Mouse (Mus musculus) MEL (cell line): Measurements from ENCODE around the gene Rcor1. TPM values are rescaled to one million over a fixed set of nuclear protein-coding genes. Genes with fewer than 3 reads are reported as not detected.

Source experiments
- DNase-seq: peaks from one replicate; pipeline ENCODE4 v3.0.0; 2011; ENCODE audit warnings: low read depth, low spot score
- H3K27ac ChIP-seq: 2 replicates; pipeline ENCODE4 v1.5.1; 2012; ENCODE audit warnings: low read depth, mild to moderate bottlenecking, control low read depth, low read length, moderate library complexity; ENCODE audit not compliant: control insufficient read depth
- H3K27me3 ChIP-seq, 2 experiments: fragments of 150-350 bp in 1 of 2; sonication (generic) in 1 of 2; 2 replicates each; pipeline ENCODE4 v1.6.1; 2012; ENCODE audit warnings: low read length in 2 of 2, mild to moderate bottlenecking in 2 of 2, improper control_type of control experiment in 1 of 2, moderate library complexity in 1 of 2; ENCODE audit not compliant: insufficient read depth in 2 of 2, control insufficient read depth in 1 of 2
- H3K36me3 ChIP-seq, 2 experiments: 2 replicates each; pipeline ENCODE4 v1.6.1; 2012 to 2014; ENCODE audit warnings: low read length in 2 of 2, improper control_type of control experiment in 1 of 2, inconsistent platforms in 1 of 2, mild to moderate bottlenecking in 1 of 2; ENCODE audit not compliant: insufficient read depth in 2 of 2, control insufficient read depth in 1 of 2
- H3K4me1 ChIP-seq, 2 experiments: fragments of 150-350 bp in 1 of 2; sonication (generic) in 1 of 2; 2 replicates each; pipeline ENCODE4 v1.6.1; 2012; ENCODE audit warnings: low read length in 2 of 2, improper control_type of control experiment in 1 of 2, mild to moderate bottlenecking in 1 of 2; ENCODE audit not compliant: insufficient read depth in 2 of 2, control insufficient read depth in 1 of 2
- H3K4me3 ChIP-seq, 2 experiments: fragments of 150-350 bp in 1 of 2; sonication (generic) in 1 of 2; 2 replicates each; pipeline ENCODE4 v1.5.1; 2012; ENCODE audit warnings: low read depth in 2 of 2, low read length in 2 of 2, mild to moderate bottlenecking in 2 of 2, moderate library complexity in 2 of 2, control low read depth in 1 of 2, improper control_type of control experiment in 1 of 2; ENCODE audit not compliant: control insufficient read depth in 1 of 2, insufficient read depth in 1 of 2
- H3K79me2 ChIP-seq: 2 replicates; pipeline ENCODE4 v1.6.1; 2012; ENCODE audit warnings: mild to moderate bottlenecking, low read length, moderate library complexity; ENCODE audit not compliant: control insufficient read depth, poor library complexity, insufficient read depth
- H3K9ac ChIP-seq: 2 replicates; pipeline ENCODE4 v1.6.1; 2012; ENCODE audit warnings: low read depth, mild to moderate bottlenecking, control low read depth, low read length, moderate library complexity; ENCODE audit not compliant: control insufficient read depth, poor library complexity, severe bottlenecking
- H3K9me3 ChIP-seq: fragments of 150-350 bp; sonication (generic); replicated peaks from 2 replicates; pipeline ENCODE4 v1.6.1; 2012; ENCODE audit warnings: mild to moderate bottlenecking, low read length, improper control_type of control experiment, moderate library complexity; ENCODE audit not compliant: insufficient read depth
- CHD1 ChIP-seq: IDR thresholded peaks from 2 replicates; pipeline ENCODE4 v1.6.1; 2012; ENCODE audit warnings: low read depth, mild to moderate bottlenecking, inconsistent platforms, low read length, improper control_type of control experiment
- CHD2 ChIP-seq: IDR thresholded peaks from 2 replicates; pipeline ENCODE4 v1.6.1; 2011; ENCODE audit warnings: low read length, improper control_type of control experiment
- E2F4 ChIP-seq: IDR thresholded peaks from 2 replicates; pipeline ENCODE4 v1.6.1; 2011; ENCODE audit warnings: low read depth, low read length, improper control_type of control experiment, borderline replicate concordance
- EP300 ChIP-seq, 2 experiments: IDR thresholded peaks; 2 replicates each; pipeline ENCODE4 v1.6.1; 2011; ENCODE audit warnings: improper control_type of control experiment in 2 of 2, low read length in 2 of 2, low read depth in 1 of 2, mild to moderate bottlenecking in 1 of 2
- GABPA ChIP-seq: IDR thresholded peaks from 2 replicates; pipeline ENCODE4 v1.6.1; 2012; ENCODE audit warnings: low read depth, mild to moderate bottlenecking, inconsistent platforms, low read length, improper control_type of control experiment, moderate library complexity
- MAFK ChIP-seq: IDR thresholded peaks from 2 replicates; pipeline ENCODE4 v1.6.1; 2011; ENCODE audit warnings: low read depth, mild to moderate bottlenecking, low read length, improper control_type of control experiment, borderline replicate concordance
- MAX ChIP-seq: IDR thresholded peaks from 2 replicates; pipeline ENCODE4 v1.6.1; 2011; ENCODE audit warnings: low read length, improper control_type of control experiment
- MAZ ChIP-seq: IDR thresholded peaks from 2 replicates; pipeline ENCODE4 v1.6.1; 2012; ENCODE audit warnings: low read depth, mild to moderate bottlenecking, inconsistent platforms, low read length, improper control_type of control experiment
- MXI1 ChIP-seq: IDR thresholded peaks from 2 replicates; pipeline ENCODE4 v1.6.1; 2011; ENCODE audit warnings: mild to moderate bottlenecking, low read depth, low read length, improper control_type of control experiment
- MYB ChIP-seq: IDR thresholded peaks from 2 replicates; pipeline ENCODE4 v1.6.1; 2011; ENCODE audit warnings: mild to moderate bottlenecking, low read depth, low read length, improper control_type of control experiment
- POLR2A ChIP-seq, 2 experiments: IDR thresholded peaks; 2 replicates each; pipeline ENCODE4 v1.6.1; 2011 to 2012; ENCODE audit warnings: low read length in 2 of 2, mild to moderate bottlenecking in 2 of 2, control low read depth in 1 of 2, improper control_type of control experiment in 1 of 2, low read depth in 1 of 2, moderate library complexity in 1 of 2; ENCODE audit not compliant: control insufficient read depth in 1 of 2, insufficient read depth in 1 of 2, poor library complexity in 1 of 2
- POLR2AphosphoS5 ChIP-seq: IDR thresholded peaks from 2 replicates; pipeline ENCODE4 v1.6.1; 2012; ENCODE audit warnings: low read depth, borderline replicate concordance, mild to moderate bottlenecking, inconsistent platforms, low read length, moderate library complexity, mixed read lengths
- RAD21 ChIP-seq: IDR thresholded peaks from 2 replicates; pipeline ENCODE4 v1.6.1; 2011; ENCODE audit warnings: mild to moderate bottlenecking, low read depth, low read length, improper control_type of control experiment
- RCOR1 ChIP-seq: IDR thresholded peaks from 2 replicates; pipeline ENCODE4 v1.6.1; 2012; ENCODE audit warnings: low read depth, mild to moderate bottlenecking, inconsistent platforms, low read length, improper control_type of control experiment
- TAL1 ChIP-seq: IDR thresholded peaks from 2 replicates; pipeline ENCODE4 v1.6.1; 2012; ENCODE audit warnings: mild to moderate bottlenecking, inconsistent platforms, low read length, moderate library complexity, mixed read lengths
- TBP ChIP-seq: IDR thresholded peaks from 2 replicates; pipeline ENCODE4 v1.8.0; 2011; ENCODE audit warnings: low read depth, low read length, improper control_type of control experiment
- UBTF ChIP-seq: IDR thresholded peaks from 2 replicates; pipeline ENCODE4 v1.6.1; 2012; ENCODE audit warnings: low read depth, mild to moderate bottlenecking, inconsistent platforms, low read length, improper control_type of control experiment, moderate library complexity, borderline replicate concordance; ENCODE audit not compliant: insufficient read depth
- USF1 ChIP-seq: IDR thresholded peaks from 2 replicates; pipeline ENCODE4 v1.6.1; 2014; ENCODE audit warnings: low read depth, mild to moderate bottlenecking, inconsistent platforms, low read length, improper control_type of control experiment, moderate library complexity
- USF2 ChIP-seq, 2 experiments: IDR thresholded peaks; 2 replicates each; pipeline ENCODE4 v1.6.1; 2011 to 2012; ENCODE audit warnings: improper control_type of control experiment in 2 of 2, low read length in 2 of 2, borderline replicate concordance in 1 of 2, inconsistent platforms in 1 of 2, low read depth in 1 of 2, mild to moderate bottlenecking in 1 of 2; ENCODE audit not compliant: insufficient read depth in 1 of 2
- ZMIZ1 ChIP-seq: IDR thresholded peaks from 2 replicates; pipeline ENCODE4 v1.6.1; 2012; ENCODE audit warnings: low read depth, mild to moderate bottlenecking, inconsistent platforms, low read length, improper control_type of control experiment, moderate library complexity
- polyA plus RNA-seq, 2 experiments: library from polyadenylated mRNA; stranded (reverse) in 1 of 2; unstranded in 1 of 2; fragments of >175 nt in 1 of 2; fragments of >200 nt in 1 of 2; gene quantifications; 2 replicates each; pipeline versions ENCODE4 v1.2.1 to v1.2.4; 2012; ENCODE audit warnings: low replicate concordance in 2 of 2, low read depth in 1 of 2; ENCODE audit not compliant: insufficient read length in 2 of 2, insufficient read depth in 1 of 2, missing spikeins in 1 of 2
- total RNA-seq: library from RNA; depleted of rRNA; stranded (reverse); fragments of 300-350 nt; gene quantifications from 2 replicates; pipeline ENCODE4 v1.2.3, GENCODE M21; 2012

Rcor1 gene
- total and polyA plus RNA-seq, 3 experiments, result 23.1 to 44.3 (median 37.1) TPM

- H3K27ac ChIP-seq, result no peak overlapping the region
- H3K9ac ChIP-seq, result no peak overlapping the region
- H3K36me3 ChIP-seq, result peaks cover 0 to 2% of the 10 kb centered on the region in 2 experiments; a peak in 3 of 4 replicates
- no peaks in the 10 kb centered on the region for H3K27me3 ChIP-seq
- no peak overlapping the region for H3K4me3 ChIP-seq
- H3K79me2 ChIP-seq, result peaks cover 24% of the 10 kb centered on the region
- H3K9me3 ChIP-seq, result no peaks in the 10 kb centered on the region
- H3K4me1 ChIP-seq, result no peaks in the 10 kb centered on the region
- no peak for TF ChIP-seq MAZ
- no peak for TF ChIP-seq MXI1
- TF ChIP-seq POLR2AphosphoS5, result no peak
- TF ChIP-seq MAFK, result no peak
- TF ChIP-seq TBP, result no peak
- TF ChIP-seq MYB, result no peak
- TF ChIP-seq E2F4, result no peak
- no peak for TF ChIP-seq ZMIZ1
- TF ChIP-seq CHD2, result no peak
- TF ChIP-seq RCOR1, result no peak
- no peak for TF ChIP-seq UBTF
- TF ChIP-seq MAX, result no peak
- TF ChIP-seq GABPA, result no peak
- no peak for TF ChIP-seq RAD21
- no peak for DNase-seq
These were observed 37.3 kb downstream of the Rcor1 start for GRCm38 (mm10) chr12:111076385-111076965.

GRCm38 (mm10) chr12:111085579-111085978, 46.4 kb downstream of the Rcor1 start:
- Histone ChIP-seq H3K4me1 (no peaks in the 10 kb centered on the region; a peak in 1 of 4 replicates), H3K9ac (no peak overlapping the region), H3K27ac (no peak overlapping the region), H3K79me2 (peaks cover 7% of the 10 kb centered on the region), H3K4me3 (no peak overlapping the region), H3K9me3 (no peaks in the 10 kb centered on the region), H3K36me3 (peaks cover 0 to 14% of the 10 kb centered on the region in 2 experiments; a peak in 2 of 4 replicates), H3K27me3 (no peaks in the 10 kb centered on the region)
- DNase-seq, result no peak
- TF ChIP-seq USF2 (IDR thresholded peaks at IDR 0.05; ENCODE audit: borderline replicate concordance in 1 of 2, insufficient read depth in 1 of 2, low read depth in 1 of 2, low read length in 2 of 2), result no peak
- TF ChIP-seq POLR2A (IDR thresholded peaks at IDR 0.05; ENCODE audit: control insufficient read depth in 1 of 2, insufficient read depth in 1 of 2, low read depth in 1 of 2, low read length in 2 of 2, poor library complexity in 1 of 2), result no peak
- no peak for TF ChIP-seq EP300 (IDR thresholded peaks at IDR 0.05; ENCODE audit: low read depth in 1 of 2, low read length in 2 of 2)
- TF ChIP-seq RAD21, result no peak
- TF ChIP-seq GABPA, result no peak
- TF ChIP-seq USF1, result no peak
- TF ChIP-seq UBTF, result no peak
- TF ChIP-seq MAFK, result no peak
- TF ChIP-seq POLR2AphosphoS5, result no peak
- TF ChIP-seq MXI1, result no peak
- no peak for TF ChIP-seq CHD1
- no peak for TF ChIP-seq TAL1
